Mouse (Mus musculus) frontal cortex, adult 2 months (tissue): ENCODE measurements around the gene Psg21. TPM values are rescaled to one million over a fixed set of nuclear protein-coding genes. Genes with fewer than 3 reads are reported as not detected.
"Not testable (repeated sequence)": the region's sequence is repeated elsewhere in the genome, so short reads cannot be mapped to it uniquely, and the experiment has no call there.

ENCODE experiments used
- DNase-seq, 2 experiments: peaks; one replicate each; pipeline ENCODE4 v3.0.0; 2022; ENCODE audit warnings: low spot score in 1 of 2; ENCODE audit errors: extremely low spot score in 1 of 2
- polyA plus RNA-seq: library from polyadenylated mRNA; depleted of rRNA; stranded (reverse); fragments of >200 nt; gene quantifications from 2 replicates; pipeline ENCODE4 v1.2.3, GENCODE M21; 2012; rRNA removed

The Psg21 gene
- 1.4 and 2.6 TPM in 2 replicates for polyA plus RNA-seq

- not testable (repeated sequence) for DNase-seq
Measured at GRCm38 (mm10) chr7:18656625-18657024, at the start of gene Psg21. Gene Psg21, minus strand, starts transcription at chr7:18656725.

- DNase-seq: no peak
Measured at GRCm38 (mm10) chr7:18686085-18686484, 29.6 kb upstream of the Psg21 start, which contains the start of gene Psg20. Gene Psg20, minus strand, starts transcription at chr7:18686185.

- no peak for DNase-seq
Measured at GRCm38 (mm10) chr7:18685586-18685985, 29.1 kb upstream of the Psg21 start.

- peak in 1 of 2 experiments; percentile 50 for DNase-seq
Measured at GRCm38 (mm10) chr7:18679772-18680171, 23.2 kb upstream of the Psg21 start.

- not testable (repeated sequence) for DNase-seq
Measured at GRCm38 (mm10) chr7:18626921-18627320, 29.6 kb downstream of the Psg21 start.

GRCm38 (mm10) chr7:18616401-18616800 is 40.1 kb downstream of the Psg21 start, which contains the start of gene Psg23:
Gene Psg23, minus strand, starts transcription at chr7:18616501.
- DNase-seq: not testable (repeated sequence)

Other genes with a start within 250 kb of the Psg21 start
- gene Psg28, start 224.7 kb downstream of the Psg21 start, polyA plus RNA-seq: 0.10 and 0.53 TPM in 2 replicates
- not detected in 2 replicates for gene Psg26, start 172.5 kb downstream of the Psg21 start, polyA plus RNA-seq
- gene Psg25, start 124.5 kb downstream of the Psg21 start, polyA plus RNA-seq: 0.08 and 0.27 TPM in 2 replicates
- 0.68 and 2.5 TPM in 2 replicates for gene Psg27, start 89.4 kb downstream of the Psg21 start, polyA plus RNA-seq
- 0.12 and 0.71 TPM in 2 replicates for gene Psg23, start 40.2 kb downstream of the Psg21 start, polyA plus RNA-seq
- not detected in 2 replicates for gene Psg20, start 29.5 kb upstream of the Psg21 start, polyA plus RNA-seq
- gene Psg22, start 61.4 kb upstream of the Psg21 start, polyA plus RNA-seq: 0.16 and 0.36 TPM in 2 replicates
- gene Psg19, start 141.8 kb upstream of the Psg21 start, polyA plus RNA-seq: 0.20 and 0.59 TPM in 2 replicates
- gene Psg17, start 164.9 kb upstream of the Psg21 start, polyA plus RNA-seq: 0.18 and 0.38 TPM in 2 replicates
- 2.3 and 3.4 TPM in 2 replicates for gene Mill2, start 183.2 kb upstream of the Psg21 start, polyA plus RNA-seq
- gene Pglyrp1, start 214.6 kb upstream of the Psg21 start, polyA plus RNA-seq: 17.5 and 20.5 TPM in 2 replicates